10 mouse cellular contexts compared by ENCODE assay signal in the genomic region with DNA sequence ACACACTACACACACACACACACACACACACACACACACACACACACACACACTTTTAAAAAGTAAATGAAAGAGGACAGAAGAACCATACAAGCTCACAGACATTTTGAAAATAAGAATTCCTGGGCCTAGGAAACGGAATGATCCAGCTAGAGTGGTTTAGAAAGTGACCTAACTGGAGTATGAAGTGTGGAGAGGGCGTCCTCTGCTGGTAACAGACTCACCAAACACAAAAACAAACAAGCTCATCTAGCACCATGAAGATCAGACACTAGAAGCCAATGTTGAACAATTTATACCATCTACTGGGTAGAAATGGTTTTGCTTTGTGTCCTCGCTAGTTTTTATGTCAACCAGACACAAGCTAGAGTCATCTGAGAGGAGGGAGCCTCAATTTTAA. TPM values are rescaled to one million over a fixed set of nuclear protein-coding genes. Genes with fewer than 3 reads are reported as not detected.
DNase-seq lines count a peak whose midpoint lies in the region; TF ChIP-seq lines count a peak whose summit lies in the region.
"Had no signal": no experiment of that assay in that cellular context is flagged by ENCODE, and none has a peak within 500 bp of the region (broad histone marks: within the 10 kb centered on the region; RNA-seq: fewer than 3 reads in every experiment).

No protein-coding gene starts in this region.

- no peak overlapping the region for H3ac ChIP-seq in C2C12 (ENCODE audit: control insufficient read depth, insufficient read length, low read depth)

- peak; percentile 53 for TF ChIP-seq CTCF in C2C12 (IDR thresholded peaks at IDR 0.05; ENCODE audit: control insufficient read depth, insufficient read depth, insufficient read length)
- peak; percentile 63 for TF ChIP-seq CTCF in cortical plate, adult 2 months (IDR thresholded peaks at IDR 0.05; ENCODE audit: extremely low read depth, insufficient read depth, low read length)

- no peaks in the 10 kb centered on the region for H3K4me1 ChIP-seq in cortical plate, adult 2 months (ENCODE audit: control insufficient read depth, insufficient read depth, low read length)
- H3K4me1 ChIP-seq: embryonic facial prominence, embryonic 15.5 days; neural tube, embryonic 13.5 days had no signal

- H3K79me2 ChIP-seq in C2C12 (ENCODE audit: control insufficient read depth, insufficient read depth) = no peaks in the 10 kb centered on the region

- H3K79me3 ChIP-seq in C2C12 (ENCODE audit: low read depth) = no peaks in the 10 kb centered on the region

- H3K36me3 ChIP-seq in C2C12 (ENCODE audit: control insufficient read depth, insufficient read depth) = no peaks in the 10 kb centered on the region
- H3K36me3 ChIP-seq: embryonic facial prominence, embryonic 15.5 days; neural tube, embryonic 13.5 days had no signal

- peak; percentile 40 for DNase-seq in kidney, postnatal 14 days
- DNase-seq in kidney, adult 18-20 months = no peak
- DNase-seq in ZHBTc4 (ENCODE audit: low read depth, low spot score) = peak; percentile 74
- peak; percentile 18 to 45 for DNase-seq in left cerebral cortex, postnatal 25 days (ENCODE audit: low spot score in 2 of 2)
- DNase-seq in spleen, postnatal 4 days (ENCODE audit: low spot score in 2 of 2) = peak; percentile 64 to 73
- DNase-seq in yolk sac, embryonic 10.5 days (ENCODE audit: low spot score) = no peak

- no peak overlapping the region for H3K4me3 ChIP-seq in C2C12 (ENCODE audit: insufficient read depth, poor library complexity, severe bottlenecking)
- no peak overlapping the region for H3K4me3 ChIP-seq in cortical plate, adult 2 months (ENCODE audit: insufficient read depth, low read length)
- H3K4me3 ChIP-seq: embryonic facial prominence, embryonic 15.5 days; neural tube, embryonic 13.5 days had no signal

- H3K27ac ChIP-seq in cortical plate, adult 2 months (ENCODE audit: insufficient read depth, low read length) = no peak overlapping the region
- H3K27ac ChIP-seq: embryonic facial prominence, embryonic 15.5 days; neural tube, embryonic 13.5 days had no signal

- no peaks in the 10 kb centered on the region for H3K27me3 ChIP-seq in C2C12 (ENCODE audit: control insufficient read depth, insufficient read depth, insufficient read length)
- H3K27me3 ChIP-seq: embryonic facial prominence, embryonic 15.5 days; neural tube, embryonic 13.5 days had no signal

- intact Hi-C loops in left cerebral cortex, postnatal 25 days (cut with DNase I) = loop anchor here (5.0 kb wide), 1 partner anchor 242 kb away; no protein-coding TSS in a partner anchor

- no peak for TF ChIP-seq POLR2A in cortical plate, adult 2 months (IDR thresholded peaks at IDR 0.05; ENCODE audit: extremely low read depth, insufficient read depth, low read length)

TF ChIP-seq in C2C12, 6 proteins besides CTCF, POLR2A, EP300 and RAD21:
- TF ChIP-seq CEBPB (IDR thresholded peaks at IDR 0.05; ENCODE audit: low read depth) (no peak), FOSL1 (IDR thresholded peaks at IDR 0.05; ENCODE audit: insufficient read depth, low read length, poor library complexity, severe bottlenecking) (no peak), MYOD1 (IDR thresholded peaks at IDR 0.05; ENCODE audit: control insufficient read depth, insufficient read length, low read depth) (no peak), MAX (IDR thresholded peaks at IDR 0.05) (no peak), USF1 (IDR thresholded peaks at IDR 0.05; ENCODE audit: low read depth) (no peak), MYOG (IDR thresholded peaks at IDR 0.05; ENCODE audit: control insufficient read depth, extremely low read depth, insufficient read length) (no peak)

RNA-seq across cellular contexts. Expression of a gene that starts 7.9 kb away (rescaled TPM):
- 0.01 TPM for polyA plus RNA-seq in C2C12 (2012; fragmentation: generic; extraction: Trizol)
- polyA plus RNA-seq in cortical plate, adult 2 months (2012; rRNA removed) = 1.8 and 1.9 TPM in 2 replicates
- total RNA-seq in left cerebral cortex, postnatal 25 days (2021) = 1 to 10 TPM; 2.0 to 2.3 TPM

RNA-seq across cellular contexts. Expression of a gene that starts 29.1 kb away (rescaled TPM):
- 15.3 TPM for polyA plus RNA-seq in C2C12 (2012; fragmentation: generic; extraction: Trizol)
- 48.9 and 54.2 TPM in 2 replicates for polyA plus RNA-seq in cortical plate, adult 2 months (2012; rRNA removed)
- total RNA-seq in left cerebral cortex, postnatal 25 days (2021) = 10 to 100 TPM; 62.4 to 64.0 TPM

Comparison
In these comparisons a context has a peak if more than half of its experiments do, and no peak if none do; other contexts are left out.
1. DNase-seq: peak in kidney, postnatal 14 days (single experiment), ZHBTc4 (single experiment), left cerebral cortex, postnatal 25 days (2 of 2) and spleen, postnatal 4 days (2 of 2); none in kidney, adult 18-20 months (single experiment) and yolk sac, embryonic 10.5 days (single experiment).